Mouse (Mus musculus) urinary bladder, postnatal 10 days (tissue): Measurements from ENCODE around the gene Spata17.

Experiments used
- DNase-seq: peaks from one replicate; pipeline ENCODE4 v3.0.0; 2022; ENCODE audit warnings: low spot score

The Spata17 gene

GRCm38 (mm10) chr1:187077352-187077751 lies 137.9 kb downstream of the Spata17 start:
- DNase-seq = no peak

GRCm38 (mm10) chr1:187077043-187077334 lies 138.3 kb downstream of the Spata17 start:
- no peak for DNase-seq

- no peak for DNase-seq
Observed at GRCm38 (mm10) chr1:187076198-187077042, 138.8 kb downstream of the Spata17 start.

GRCm38 (mm10) chr1:187059874-187060273 lies 155.4 kb downstream of the Spata17 start:
- DNase-seq = no peak

- no peak for DNase-seq
Observed at GRCm38 (mm10) chr1:187054333-187054732, 160.9 kb downstream of the Spata17 start.

- no peak for DNase-seq
Observed at GRCm38 (mm10) chr1:187053862-187054261, 161.4 kb downstream of the Spata17 start.

GRCm38 (mm10) chr1:187052532-187052931 lies 162.7 kb downstream of the Spata17 start:
- no peak for DNase-seq

- DNase-seq = no peak
Observed at GRCm38 (mm10) chr1:187051296-187051695, 164.0 kb downstream of the Spata17 start.

GRCm38 (mm10) chr1:187048681-187049288 lies 166.5 kb downstream of the Spata17 start:
- DNase-seq = no peak

- DNase-seq = no peak
Observed at GRCm38 (mm10) chr1:187044726-187045125, 170.5 kb downstream of the Spata17 start.

GRCm38 (mm10) chr1:187039801-187040200 lies 175.5 kb downstream of the Spata17 start:
- no peak for DNase-seq

GRCm38 (mm10) chr1:187035785-187036184 lies 179.5 kb downstream of the Spata17 start:
- DNase-seq = no peak

- DNase-seq = no peak
Observed at GRCm38 (mm10) chr1:187031796-187032195, 183.5 kb downstream of the Spata17 start.

GRCm38 (mm10) chr1:187028841-187029240 lies 186.4 kb downstream of the Spata17 start:
- DNase-seq = no peak

GRCm38 (mm10) chr1:187020011-187020410 lies 195.3 kb downstream of the Spata17 start:
- DNase-seq = no peak

- no peak for DNase-seq
Observed at GRCm38 (mm10) chr1:187016116-187016515, 199.1 kb downstream of the Spata17 start.

GRCm38 (mm10) chr1:187015673-187016072 lies 199.6 kb downstream of the Spata17 start:
- no peak for DNase-seq

- DNase-seq = no peak
Observed at GRCm38 (mm10) chr1:187014141-187014540, 201.1 kb downstream of the Spata17 start.

GRCm38 (mm10) chr1:187011601-187012000 lies 203.7 kb downstream of the Spata17 start:
- no peak for DNase-seq

GRCm38 (mm10) chr1:187010071-187010470 lies 205.2 kb downstream of the Spata17 start:
- no peak for DNase-seq

- no peak for DNase-seq
Observed at GRCm38 (mm10) chr1:187008236-187008635, 207.0 kb downstream of the Spata17 start.

GRCm38 (mm10) chr1:187006227-187006925 lies 208.9 kb downstream of the Spata17 start:
- no peak for DNase-seq

GRCm38 (mm10) chr1:187004306-187004705 lies 211.0 kb downstream of the Spata17 start:
- no peak for DNase-seq
